Mouse (Mus musculus) c-Kit-positive CD71-positive TER-119-positive erythroid progenitor cells, embryonic 14.5 days (primary cell): ENCODE measurements around the gene Auts2.

Source experiments
- DNase-seq: peaks from one replicate; pipeline ENCODE4 v3.0.0-alpha.2; 2013; ENCODE audit warnings: low spot score

Auts2 gene

GRCm38 (mm10) chr5:131992268-131992667 lies 550.9 kb downstream of the Auts2 start:
- no peak for DNase-seq

GRCm38 (mm10) chr5:131990532-131990931 lies 552.6 kb downstream of the Auts2 start:
- no peak for DNase-seq

GRCm38 (mm10) chr5:131981451-131981850 lies 561.7 kb downstream of the Auts2 start:
- no peak for DNase-seq

GRCm38 (mm10) chr5:131978939-131979338 lies 564.2 kb downstream of the Auts2 start:
- DNase-seq: no peak

GRCm38 (mm10) chr5:131977497-131977896 lies 565.6 kb downstream of the Auts2 start:
- DNase-seq: no peak

GRCm38 (mm10) chr5:131971901-131972300 lies 571.2 kb downstream of the Auts2 start:
- no peak for DNase-seq

GRCm38 (mm10) chr5:131965499-131965898 lies 577.6 kb downstream of the Auts2 start:
- DNase-seq: no peak

- no peak for DNase-seq
Measured at GRCm38 (mm10) chr5:131963565-131963964, 579.6 kb downstream of the Auts2 start.

- no peak for DNase-seq
Measured at GRCm38 (mm10) chr5:131961859-131962258, 581.3 kb downstream of the Auts2 start.

GRCm38 (mm10) chr5:131960432-131960831 lies 582.7 kb downstream of the Auts2 start:
- DNase-seq: no peak

GRCm38 (mm10) chr5:131956998-131957397 lies 586.1 kb downstream of the Auts2 start:
- DNase-seq: no peak

- no peak for DNase-seq
Measured at GRCm38 (mm10) chr5:131956090-131956489, 587.1 kb downstream of the Auts2 start.

- DNase-seq: no peak
Measured at GRCm38 (mm10) chr5:131955227-131956016, 587.7 kb downstream of the Auts2 start.

GRCm38 (mm10) chr5:131948571-131949151 lies 594.5 kb downstream of the Auts2 start:
- no peak for DNase-seq

GRCm38 (mm10) chr5:131946801-131947200 lies 596.3 kb downstream of the Auts2 start:
- no peak for DNase-seq

GRCm38 (mm10) chr5:131944761-131945160 lies 598.4 kb downstream of the Auts2 start:
- DNase-seq: no peak

- no peak for DNase-seq
Measured at GRCm38 (mm10) chr5:131928696-131929095, 614.4 kb downstream of the Auts2 start.

GRCm38 (mm10) chr5:131922759-131923158 lies 620.4 kb downstream of the Auts2 start:
- no peak for DNase-seq

- no peak for DNase-seq
Measured at GRCm38 (mm10) chr5:131922118-131922517, 621.0 kb downstream of the Auts2 start.

- DNase-seq: no peak
Measured at GRCm38 (mm10) chr5:131919983-131920777, 623.0 kb downstream of the Auts2 start.

GRCm38 (mm10) chr5:131916791-131917403 lies 626.2 kb downstream of the Auts2 start:
- no peak for DNase-seq

- no peak for DNase-seq
Measured at GRCm38 (mm10) chr5:131913562-131913961, 629.6 kb downstream of the Auts2 start.
